Mouse (Mus musculus): ENCODE measurements around the gene Slc38a11. TPM values are rescaled to one million over a fixed set of nuclear protein-coding genes. Genes with fewer than 3 reads are reported as not detected.

Gene Slc38a11
- polyA plus RNA-seq, 1 experiment, result 3.9 TPM

DNA sequence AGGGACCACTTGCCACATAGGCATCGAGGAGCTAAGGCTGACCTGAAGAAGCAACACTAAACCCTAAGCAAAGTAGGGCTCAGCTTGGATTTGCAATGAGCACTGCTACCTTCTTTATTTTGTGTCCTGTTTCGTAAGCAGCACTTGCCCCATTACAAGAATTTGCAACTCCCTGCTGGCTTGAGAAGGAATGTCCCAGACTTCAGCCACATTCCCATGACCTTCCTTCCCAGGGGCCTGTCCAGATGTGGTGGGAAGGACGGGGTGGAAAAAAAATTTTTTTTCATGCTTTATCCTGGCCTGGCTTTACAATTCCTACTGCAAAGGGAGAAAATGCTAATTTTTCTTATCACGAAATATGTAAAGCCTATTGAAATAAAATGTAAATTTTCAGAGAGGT is 14.6 kb upstream of the Slc38a11 start:
- H3K27ac ChIP-seq (ENCODE audit: insufficient read depth, low read length), result no peak overlapping the region
- TF ChIP-seq CTCF (IDR thresholded peaks at IDR 0.05; ENCODE audit: extremely low read depth, insufficient read depth, low read length) (no peak), POLR2A (IDR thresholded peaks at IDR 0.05; ENCODE audit: extremely low read depth, insufficient read depth, low read length) (no peak)
- no peaks in the 10 kb centered on the region for H3K4me1 ChIP-seq (ENCODE audit: control insufficient read depth, insufficient read depth, low read length)
- no peak overlapping the region for H3K4me3 ChIP-seq (ENCODE audit: insufficient read depth, low read length)

DNA sequence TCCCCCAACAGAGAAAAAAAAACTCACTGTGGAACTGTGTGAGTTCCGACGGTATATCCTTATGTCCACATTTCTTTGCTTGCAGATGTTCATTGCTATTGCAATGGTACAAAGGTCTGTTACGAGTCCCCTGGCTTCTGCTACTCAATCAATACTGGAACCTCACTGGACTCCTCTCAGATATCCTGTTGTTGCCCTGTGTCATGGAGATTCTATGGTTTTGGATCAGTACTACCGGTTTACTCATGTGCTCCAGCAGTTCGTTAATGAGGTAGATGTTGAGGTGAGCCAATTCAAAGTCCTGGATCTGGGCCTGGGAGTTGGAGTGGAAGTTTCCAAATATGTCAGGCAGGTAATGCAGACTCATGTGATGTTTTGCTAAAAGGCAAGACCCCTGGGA is 10.6 kb upstream of the Slc38a11 start:
- Histone ChIP-seq H3K4me3 (ENCODE audit: insufficient read depth, low read length) (no peak overlapping the region), H3K4me1 (ENCODE audit: control insufficient read depth, insufficient read depth, low read length) (no peaks in the 10 kb centered on the region; the same call in 1 of the 2 replicates), H3K27ac (ENCODE audit: insufficient read depth, low read length) (no peak overlapping the region)
- TF ChIP-seq POLR2A (IDR thresholded peaks at IDR 0.05; ENCODE audit: extremely low read depth, insufficient read depth, low read length) (no peak), CTCF (IDR thresholded peaks at IDR 0.05; ENCODE audit: extremely low read depth, insufficient read depth, low read length) (no peak)

DNA sequence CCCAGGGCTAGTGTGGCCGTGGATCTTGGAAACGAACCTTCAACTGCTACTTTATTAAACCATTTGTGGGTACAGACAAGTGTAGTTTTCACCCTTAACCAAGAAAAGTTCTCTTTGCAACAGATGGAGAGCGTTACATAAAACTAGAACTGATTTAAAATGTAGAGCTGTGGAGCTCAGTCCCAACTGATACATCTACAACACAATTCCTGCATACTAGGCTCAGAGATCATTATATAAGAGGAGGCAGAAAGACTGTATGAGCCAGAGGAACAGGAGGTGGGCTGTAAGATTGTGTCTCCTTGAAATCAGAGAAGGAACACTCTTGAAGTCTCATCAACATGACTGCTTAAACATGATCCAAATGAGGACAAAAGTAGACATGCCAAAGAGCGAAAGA is 9.2 kb upstream of the Slc38a11 start:
- Histone ChIP-seq H3K4me3 (ENCODE audit: insufficient read depth, low read length) (no peak overlapping the region), H3K4me1 (ENCODE audit: control insufficient read depth, insufficient read depth, low read length) (no peaks in the 10 kb centered on the region; the same call in 1 of the 2 replicates), H3K27ac (ENCODE audit: insufficient read depth, low read length) (no peak overlapping the region)
- no peak for TF ChIP-seq POLR2A (IDR thresholded peaks at IDR 0.05; ENCODE audit: extremely low read depth, insufficient read depth, low read length)
- no peak for TF ChIP-seq CTCF (IDR thresholded peaks at IDR 0.05; ENCODE audit: extremely low read depth, insufficient read depth, low read length)

DNA sequence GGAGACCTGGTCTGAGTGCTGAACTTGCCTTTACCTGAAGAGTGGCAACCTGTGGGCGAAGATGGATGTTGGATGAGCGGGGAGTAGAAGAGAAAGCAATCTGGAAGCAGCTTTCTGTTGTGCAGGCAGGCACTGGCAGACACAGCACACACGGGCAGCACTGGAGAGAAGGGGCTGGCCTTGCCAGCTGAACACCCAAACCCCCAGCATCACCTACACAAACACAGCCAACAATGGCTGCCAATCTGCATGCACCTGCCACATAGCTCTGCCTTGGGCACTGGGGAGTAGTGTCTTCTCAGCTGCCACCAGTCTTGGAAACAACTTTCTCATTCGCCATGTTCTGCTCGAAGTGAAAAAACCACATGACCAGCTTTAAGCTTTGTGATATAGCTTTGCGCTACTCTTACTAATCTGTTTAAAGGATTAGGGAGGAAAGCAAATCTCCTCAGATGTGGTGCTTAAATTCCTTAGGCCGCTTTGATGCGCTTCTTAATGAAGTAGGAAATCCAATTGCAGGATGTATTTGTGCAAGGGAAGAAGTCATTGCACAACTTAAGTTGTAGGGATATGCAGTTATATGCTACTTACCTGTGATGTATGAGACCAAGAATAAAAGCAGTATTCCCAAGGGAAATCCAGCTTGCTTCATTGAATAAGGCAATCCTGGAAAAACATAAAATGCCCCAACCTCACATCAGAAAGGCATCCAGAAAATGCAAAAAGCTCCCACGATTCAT is 2.9 kb downstream of the Slc38a11 start:
- Histone ChIP-seq H3K4me1 (ENCODE audit: control insufficient read depth, insufficient read depth, low read length) (no peaks in the 10 kb centered on the region), H3K4me3 (ENCODE audit: insufficient read depth, low read length) (no peak overlapping the region), H3K27ac (ENCODE audit: insufficient read depth, low read length) (no peak overlapping the region)
- TF ChIP-seq POLR2A (IDR thresholded peaks at IDR 0.05; ENCODE audit: extremely low read depth, insufficient read depth, low read length), result no peak
- no peak for TF ChIP-seq CTCF (IDR thresholded peaks at IDR 0.05; ENCODE audit: extremely low read depth, insufficient read depth, low read length)

DNA sequence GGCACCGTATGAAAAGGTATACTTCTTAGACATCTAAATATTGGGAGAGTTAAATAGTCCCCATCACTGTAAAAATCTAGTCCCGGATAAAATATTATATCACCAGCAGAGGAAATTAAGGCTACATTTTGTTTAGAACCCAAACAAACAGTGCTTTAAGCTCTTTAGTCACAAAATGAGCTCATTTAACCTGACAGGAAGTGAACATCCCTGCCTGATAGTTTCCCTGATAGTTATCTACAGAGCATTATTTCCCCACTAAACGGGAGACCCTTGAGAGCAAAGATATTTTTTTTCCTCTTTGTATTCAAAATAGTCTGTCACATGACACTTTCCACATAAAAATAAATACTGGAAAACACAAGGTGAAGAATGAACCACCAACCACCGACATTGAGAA is 16.5 kb downstream of the Slc38a11 start:
- TF ChIP-seq CTCF (IDR thresholded peaks at IDR 0.05; ENCODE audit: extremely low read depth, insufficient read depth, low read length) (no peak), POLR2A (IDR thresholded peaks at IDR 0.05; ENCODE audit: extremely low read depth, insufficient read depth, low read length) (no peak)
- Histone ChIP-seq H3K27ac (ENCODE audit: insufficient read depth, low read length) (no peak overlapping the region), H3K4me3 (ENCODE audit: insufficient read depth, low read length) (no peak overlapping the region), H3K4me1 (ENCODE audit: control insufficient read depth, insufficient read depth, low read length) (no peaks in the 10 kb centered on the region)

DNA sequence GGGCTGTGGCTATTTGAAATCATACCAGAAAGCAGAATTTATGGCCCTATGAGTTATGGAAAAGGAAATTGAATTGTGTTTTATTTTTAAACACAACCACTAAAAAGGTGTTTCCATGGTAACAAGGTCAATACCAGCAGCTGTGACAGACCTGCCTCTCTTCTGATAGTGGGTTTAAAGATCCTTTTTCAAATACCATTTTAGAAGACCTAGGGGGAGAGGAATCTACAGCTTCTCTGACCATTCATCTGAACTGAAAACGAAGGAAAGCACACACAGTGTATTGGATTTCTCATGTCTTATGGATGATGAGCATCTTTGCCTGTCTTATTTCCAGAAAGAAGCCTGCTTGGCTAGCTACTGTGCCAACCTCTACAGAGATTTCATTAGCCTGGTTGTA is 16.9 kb downstream of the Slc38a11 start:
- Histone ChIP-seq H3K4me3 (ENCODE audit: insufficient read depth, low read length) (no peak overlapping the region), H3K4me1 (ENCODE audit: control insufficient read depth, insufficient read depth, low read length) (no peaks in the 10 kb centered on the region), H3K27ac (ENCODE audit: insufficient read depth, low read length) (no peak overlapping the region)
- TF ChIP-seq POLR2A (IDR thresholded peaks at IDR 0.05; ENCODE audit: extremely low read depth, insufficient read depth, low read length), result no peak
- TF ChIP-seq CTCF (IDR thresholded peaks at IDR 0.05; ENCODE audit: extremely low read depth, insufficient read depth, low read length), result no peak

DNA sequence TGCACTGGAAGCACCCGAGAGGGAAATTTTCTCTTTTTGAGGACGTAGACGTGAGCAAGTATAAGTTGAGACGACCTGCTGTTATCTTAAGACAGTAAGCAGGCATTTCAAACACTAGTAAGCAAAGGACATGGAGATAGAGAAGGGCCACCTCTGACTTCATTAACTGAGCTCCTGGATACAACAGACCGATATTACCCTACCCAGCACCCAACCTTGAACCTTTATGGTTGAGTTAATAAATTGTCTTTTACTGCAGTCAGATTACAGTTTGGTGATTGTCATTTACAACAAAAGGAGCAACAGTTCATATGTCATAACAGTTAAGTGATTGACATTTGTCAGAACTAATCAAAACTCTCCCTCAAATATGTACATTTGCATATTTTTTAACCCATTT is 17.8 kb downstream of the Slc38a11 start:
- TF ChIP-seq POLR2A (IDR thresholded peaks at IDR 0.05; ENCODE audit: extremely low read depth, insufficient read depth, low read length), result no peak
- TF ChIP-seq CTCF (IDR thresholded peaks at IDR 0.05; ENCODE audit: extremely low read depth, insufficient read depth, low read length), result no peak
- Histone ChIP-seq H3K27ac (ENCODE audit: insufficient read depth, low read length) (no peak overlapping the region), H3K4me1 (ENCODE audit: control insufficient read depth, insufficient read depth, low read length) (no peaks in the 10 kb centered on the region), H3K4me3 (ENCODE audit: insufficient read depth, low read length) (no peak overlapping the region)

DNA sequence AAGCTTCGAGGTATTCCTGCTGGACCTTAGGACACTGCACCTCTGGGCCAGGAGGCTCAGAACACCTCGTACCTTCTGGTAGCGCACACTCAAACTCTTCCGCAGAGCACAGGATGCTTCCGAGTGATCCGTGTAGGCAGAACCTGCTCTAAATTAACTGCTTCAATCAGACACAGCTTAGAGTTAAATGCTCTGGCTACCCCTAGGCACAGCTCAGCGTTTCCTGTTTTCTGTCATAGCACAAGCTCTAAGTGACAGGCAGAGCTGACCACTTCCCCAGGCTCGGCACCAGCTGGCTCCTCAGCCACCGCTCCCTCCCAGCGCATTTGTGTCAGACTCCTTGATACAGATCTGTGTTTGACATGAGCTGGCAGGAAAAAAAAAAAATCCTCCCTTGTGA is 21.8 kb downstream of the Slc38a11 start:
- no peak for TF ChIP-seq POLR2A (IDR thresholded peaks at IDR 0.05; ENCODE audit: extremely low read depth, insufficient read depth, low read length)
- TF ChIP-seq CTCF (IDR thresholded peaks at IDR 0.05; ENCODE audit: extremely low read depth, insufficient read depth, low read length), result no peak
- no peak overlapping the region for H3K27ac ChIP-seq (ENCODE audit: insufficient read depth, low read length)
- no peak overlapping the region for H3K4me3 ChIP-seq (ENCODE audit: insufficient read depth, low read length)
- H3K4me1 ChIP-seq (ENCODE audit: control insufficient read depth, insufficient read depth, low read length), result no peaks in the 10 kb centered on the region

DNA sequence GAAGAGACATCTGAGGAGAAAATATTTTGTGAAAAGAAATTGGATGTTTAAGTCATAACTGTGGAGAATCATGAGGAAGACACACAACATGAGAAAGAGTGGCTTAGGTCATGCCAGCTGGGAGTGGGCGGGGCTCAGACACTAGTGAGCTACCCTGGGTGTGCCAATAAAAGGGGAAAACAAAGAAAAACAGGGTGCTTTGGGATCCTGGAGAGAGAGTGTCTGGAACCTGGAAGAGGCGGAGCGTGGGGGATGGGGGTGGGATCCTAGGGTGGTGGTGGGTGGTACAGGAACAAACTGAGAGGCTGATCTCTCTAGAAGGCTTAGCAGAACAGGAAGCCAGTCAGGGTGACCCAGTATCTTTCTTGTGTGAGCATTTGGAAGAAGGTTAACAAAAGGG is 23.0 kb downstream of the Slc38a11 start:
- TF ChIP-seq POLR2A (IDR thresholded peaks at IDR 0.05; ENCODE audit: extremely low read depth, insufficient read depth, low read length), result no peak
- no peak for TF ChIP-seq CTCF (IDR thresholded peaks at IDR 0.05; ENCODE audit: extremely low read depth, insufficient read depth, low read length)
- no peak overlapping the region for H3K4me3 ChIP-seq (ENCODE audit: insufficient read depth, low read length)
- H3K27ac ChIP-seq (ENCODE audit: insufficient read depth, low read length), result no peak overlapping the region
- H3K4me1 ChIP-seq (ENCODE audit: control insufficient read depth, insufficient read depth, low read length), result no peaks in the 10 kb centered on the region

DNA sequence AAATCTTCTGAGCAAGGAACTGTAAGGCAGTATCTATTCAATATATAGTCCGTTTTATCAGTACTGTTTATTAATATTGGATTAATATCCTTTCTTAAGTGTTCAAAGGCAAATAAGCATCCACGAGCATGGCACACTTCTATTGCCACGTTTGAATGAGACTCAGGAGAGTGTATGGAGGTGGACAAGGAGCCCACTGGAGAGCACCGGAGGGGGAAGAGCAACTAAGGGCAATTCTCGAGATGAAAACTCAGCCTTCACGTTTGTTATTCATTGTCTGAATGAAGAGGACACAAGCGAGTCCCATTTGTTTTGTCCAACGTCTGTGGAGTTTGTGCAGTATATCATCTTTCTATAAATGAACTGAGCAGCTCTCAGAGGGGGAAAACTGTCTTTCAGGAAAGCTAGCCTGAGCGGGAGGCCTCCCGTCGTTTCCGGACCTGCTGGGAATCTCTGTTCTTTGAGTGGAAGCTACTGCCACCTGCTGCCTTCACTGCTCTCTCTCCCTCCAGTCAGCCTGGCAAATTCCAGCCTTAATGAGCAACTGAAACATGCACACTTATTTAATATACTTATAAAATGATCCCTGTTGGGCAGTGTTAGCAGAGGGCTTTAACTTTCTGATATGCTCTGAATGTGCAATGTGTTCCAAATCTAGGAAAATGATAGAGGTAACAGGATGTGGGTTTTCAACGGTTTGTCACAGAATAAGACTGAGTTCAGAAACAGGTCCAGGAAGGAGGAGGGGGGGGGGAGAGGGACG is 26.3 kb downstream of the Slc38a11 start:
- TF ChIP-seq CTCF (IDR thresholded peaks at IDR 0.05; ENCODE audit: extremely low read depth, insufficient read depth, low read length) (peak; percentile 80), POLR2A (IDR thresholded peaks at IDR 0.05; ENCODE audit: extremely low read depth, insufficient read depth, low read length) (no peak)
- no peak overlapping the region for H3K27ac ChIP-seq (ENCODE audit: insufficient read depth, low read length)
- H3K4me1 ChIP-seq (ENCODE audit: control insufficient read depth, insufficient read depth, low read length), result no peaks in the 10 kb centered on the region
- no peak overlapping the region for H3K4me3 ChIP-seq (ENCODE audit: insufficient read depth, low read length)
